Mouse (Mus musculus) E14TG2a.4 (cell line): Measurements from ENCODE around the gene Zc3h12a.

ENCODE experiments used
- CTCF ChIP-seq: conservative IDR thresholded peaks from 2 replicates; pipeline ENCODE4 v1.5.1; 2014; ENCODE audit warnings: low read length
- NANOG ChIP-seq: IDR thresholded peaks from 2 replicates; pipeline ENCODE4 v1.6.1; 2014; ENCODE audit warnings: borderline replicate concordance, low read length, mixed read lengths
- POU5F1 ChIP-seq: IDR thresholded peaks from 2 replicates; pipeline ENCODE4 v1.6.1; 2014; ENCODE audit warnings: low read length, borderline replicate concordance

DNA sequence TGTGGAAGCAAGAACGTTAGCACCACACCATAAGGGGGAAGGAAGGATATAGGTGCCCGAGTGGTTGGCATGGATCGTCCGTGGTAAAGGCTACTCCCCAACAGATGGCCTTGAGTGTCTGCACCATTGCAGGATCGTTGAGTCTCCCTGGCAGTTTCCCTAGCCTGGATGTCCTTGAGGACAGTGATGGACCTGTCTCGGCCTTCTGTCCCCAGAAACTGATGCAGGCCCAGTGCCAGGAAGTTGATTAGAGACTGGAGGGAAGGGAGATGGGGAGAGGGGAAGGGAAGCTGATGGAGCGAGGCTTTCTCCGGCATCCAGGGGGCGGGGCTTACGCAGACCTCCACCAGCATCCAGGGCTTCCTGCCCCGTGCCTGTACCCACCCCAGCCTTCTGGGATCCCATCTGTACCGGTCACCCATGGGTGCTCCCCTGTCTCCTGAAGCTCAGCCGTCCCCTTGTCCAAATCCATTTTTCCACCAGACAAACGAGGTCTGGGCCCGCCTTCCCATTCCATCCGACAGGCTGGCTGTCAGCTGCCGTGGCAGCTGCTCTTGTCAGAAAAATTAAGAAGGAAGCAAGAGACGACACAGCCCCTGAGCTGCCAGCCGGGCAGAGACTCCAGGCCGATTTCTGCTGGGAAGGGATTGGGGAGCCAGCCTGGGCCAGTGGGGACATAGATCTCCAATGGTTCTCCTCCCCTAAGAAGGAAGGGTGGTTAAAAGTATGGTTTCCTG lies 31.1 kb upstream of the Zc3h12a start:
- TF ChIP-seq CTCF, result no peak
- TF ChIP-seq NANOG, result no peak
- no peak for TF ChIP-seq POU5F1
